Mouse (Mus musculus): ENCODE data around the gene Igfbp6. TPM values are rescaled to one million over a fixed set of nuclear protein-coding genes. Genes with fewer than 3 reads are reported as not detected.

Gene Igfbp6
- polyA plus RNA-seq, 2 experiments, result 0.66 to 0.95 TPM

DNA sequence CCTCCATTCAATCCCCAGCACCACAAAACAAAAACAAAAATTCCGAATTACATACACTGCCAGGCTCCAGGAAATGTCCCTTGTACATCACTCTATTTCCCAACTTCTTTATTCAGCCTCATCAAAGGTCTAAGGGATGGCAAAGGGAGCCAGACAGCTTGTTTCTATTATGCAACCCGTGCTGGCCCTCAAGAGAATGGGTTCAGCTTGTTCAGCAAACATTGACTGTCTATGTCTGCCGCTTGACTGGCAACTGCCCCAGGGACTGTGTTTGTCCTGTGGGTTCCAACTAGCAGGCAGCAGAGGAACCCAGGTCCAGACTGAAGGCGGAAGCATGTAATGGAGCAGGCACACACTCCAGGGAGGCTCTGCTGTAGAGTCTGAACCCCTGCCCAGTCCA, 54.7 kb downstream of the Igfbp6 start:
- Histone ChIP-seq H3K9me3 (ENCODE audit: control insufficient read depth, low read length) (no peaks in the 10 kb centered on the region), H3K27me3 (ENCODE audit: control insufficient read depth, insufficient read depth, low read length) (no peaks in the 10 kb centered on the region), H3K27ac (no peak overlapping the region), H3K4me1 (replicated peaks; ENCODE audit: control insufficient read depth in 2 of 2, insufficient read depth in 2 of 2, low read length in 1 of 2) (peaks cover 3 to 15% of the 10 kb centered on the region in 2 experiments), H3K36me3 (replicated peaks; ENCODE audit: control insufficient read depth, insufficient read depth, low read depth) (no peaks in the 10 kb centered on the region), H3K4me3 (ENCODE audit: insufficient read depth in 1 of 2, low read depth in 2 of 2, low read length in 2 of 2) (no peak overlapping the region), H3K4me2 (ENCODE audit: low read depth) (no peak overlapping the region), H3K9ac (replicated peaks) (no peak overlapping the region)
- DNase-seq (ENCODE audit: low read depth in 3 of 3, low spot score in 3 of 3) (no peak), ATAC-seq (ENCODE audit: insufficient read depth) (no peak)
- TF ChIP-seq EP300 (IDR thresholded peaks at IDR 0.05; ENCODE audit: low read depth), result no peak
- TF ChIP-seq CTCF (IDR thresholded peaks at IDR 0.05; ENCODE audit: low read depth), result no peak
- WGBS (ENCODE audit: insufficient replicate concordance), result 56% methylated on average over 4 of the region's 4 CpGs

Other genes starting within 250 kb of the Igfbp6 start
- gene Krt4, start 219.6 kb upstream of the Igfbp6 start, polyA plus RNA-seq (2012; rRNA removed), result 0.06 and 0.11 TPM in 2 replicates
- not detected in 2 replicates for gene Krt4, start 219.6 kb upstream of the Igfbp6 start, polyA plus RNA-seq (2014; fragmentation: Nextera tagmentation; extraction: Ambion mirVana)
- not detected in 2 replicates for gene Krt79, start 204.0 kb upstream of the Igfbp6 start, polyA plus RNA-seq (2012; rRNA removed)
- gene Krt79, start 204.0 kb upstream of the Igfbp6 start, polyA plus RNA-seq (2014; fragmentation: Nextera tagmentation; extraction: Ambion mirVana), result not detected in 2 replicates
- gene Krt78, start 190.1 kb upstream of the Igfbp6 start, polyA plus RNA-seq (2012; rRNA removed), result not detected in 2 replicates
- gene Krt78, start 190.1 kb upstream of the Igfbp6 start, polyA plus RNA-seq (2014; fragmentation: Nextera tagmentation; extraction: Ambion mirVana), result not detected in 2 replicates
- gene Krt8, start 139.9 kb upstream of the Igfbp6 start, polyA plus RNA-seq (2012; rRNA removed), result 37.8 and 40.5 TPM in 2 replicates
- 98.1 and 102 TPM in 2 replicates for gene Krt8, start 139.9 kb upstream of the Igfbp6 start, polyA plus RNA-seq (2014; fragmentation: Nextera tagmentation; extraction: Ambion mirVana)
- gene Krt18, start 116.2 kb upstream of the Igfbp6 start, polyA plus RNA-seq (2012; rRNA removed), result 25.8 and 31.5 TPM in 2 replicates
- gene Krt18, start 116.2 kb upstream of the Igfbp6 start, polyA plus RNA-seq (2014; fragmentation: Nextera tagmentation; extraction: Ambion mirVana), result 86.9 and 87.6 TPM in 2 replicates
- gene Eif4b, start 70.6 kb upstream of the Igfbp6 start, polyA plus RNA-seq (2012; rRNA removed), result 42.8 and 66.4 TPM in 2 replicates
- gene Eif4b, start 70.6 kb upstream of the Igfbp6 start, polyA plus RNA-seq (2014; fragmentation: Nextera tagmentation; extraction: Ambion mirVana), result 47.8 and 57.5 TPM in 2 replicates
- 4.9 and 5.2 TPM in 2 replicates for gene Tns2, start 43.9 kb upstream of the Igfbp6 start, polyA plus RNA-seq (2012; rRNA removed)
- gene Tns2, start 43.9 kb upstream of the Igfbp6 start, polyA plus RNA-seq (2014; fragmentation: Nextera tagmentation; extraction: Ambion mirVana), result 3.7 and 4.3 TPM in 2 replicates
- 11.9 and 12.5 TPM in 2 replicates for gene Spryd3, start 8.1 kb upstream of the Igfbp6 start, polyA plus RNA-seq (2012; rRNA removed)
- 8.8 and 9.1 TPM in 2 replicates for gene Spryd3, start 8.1 kb upstream of the Igfbp6 start, polyA plus RNA-seq (2014; fragmentation: Nextera tagmentation; extraction: Ambion mirVana)
- gene Soat2, start 6.2 kb downstream of the Igfbp6 start, polyA plus RNA-seq (2012; rRNA removed), result 34.4 and 36.4 TPM in 2 replicates
- 21.9 and 25.5 TPM in 2 replicates for gene Soat2, start 6.2 kb downstream of the Igfbp6 start, polyA plus RNA-seq (2014; fragmentation: Nextera tagmentation; extraction: Ambion mirVana)
- 10.2 and 14.9 TPM in 2 replicates for gene Zfp740, start 58.9 kb downstream of the Igfbp6 start, polyA plus RNA-seq (2012; rRNA removed)
- gene Zfp740, start 58.9 kb downstream of the Igfbp6 start, polyA plus RNA-seq (2014; fragmentation: Nextera tagmentation; extraction: Ambion mirVana), result 11.7 and 12.0 TPM in 2 replicates
- gene Csad, start 60.4 kb downstream of the Igfbp6 start, polyA plus RNA-seq (2012; rRNA removed), result 14.9 and 17.9 TPM in 2 replicates
- gene Csad, start 60.4 kb downstream of the Igfbp6 start, polyA plus RNA-seq (2014; fragmentation: Nextera tagmentation; extraction: Ambion mirVana), result 22.6 and 24.0 TPM in 2 replicates
- 1.6 and 2.7 TPM in 2 replicates for gene Itgb7, start 87.6 kb downstream of the Igfbp6 start, polyA plus RNA-seq (2012; rRNA removed)
- 5.6 and 5.7 TPM in 2 replicates for gene Itgb7, start 87.6 kb downstream of the Igfbp6 start, polyA plus RNA-seq (2014; fragmentation: Nextera tagmentation; extraction: Ambion mirVana)
- gene Rarg, start 113.2 kb downstream of the Igfbp6 start, polyA plus RNA-seq (2012; rRNA removed), result 2.3 and 2.5 TPM in 2 replicates
- 1.9 and 2.1 TPM in 2 replicates for gene Rarg, start 113.2 kb downstream of the Igfbp6 start, polyA plus RNA-seq (2014; fragmentation: Nextera tagmentation; extraction: Ambion mirVana)
- 0.04 TPM in 1 of 2 replicates, not detected in the other for gene Gm9918, start 126.2 kb downstream of the Igfbp6 start, polyA plus RNA-seq (2012; rRNA removed)
- 0.04 TPM in 1 of 2 replicates, not detected in the other for gene Gm9918, start 126.2 kb downstream of the Igfbp6 start, polyA plus RNA-seq (2014; fragmentation: Nextera tagmentation; extraction: Ambion mirVana)
- gene Mfsd5, start 135.1 kb downstream of the Igfbp6 start, polyA plus RNA-seq (2012; rRNA removed), result 13.4 and 15.4 TPM in 2 replicates
- gene Mfsd5, start 135.1 kb downstream of the Igfbp6 start, polyA plus RNA-seq (2014; fragmentation: Nextera tagmentation; extraction: Ambion mirVana), result 21.2 and 23.5 TPM in 2 replicates
- gene Espl1, start 151.9 kb downstream of the Igfbp6 start, polyA plus RNA-seq (2012; rRNA removed), result 17.0 and 17.3 TPM in 2 replicates
- gene Espl1, start 151.9 kb downstream of the Igfbp6 start, polyA plus RNA-seq (2014; fragmentation: Nextera tagmentation; extraction: Ambion mirVana), result 25.6 and 28.2 TPM in 2 replicates
- gene Pfdn5, start 181.8 kb downstream of the Igfbp6 start, polyA plus RNA-seq (2012; rRNA removed), result 42.1 and 82.2 TPM in 2 replicates
- 149 and 156 TPM in 2 replicates for gene Pfdn5, start 181.8 kb downstream of the Igfbp6 start, polyA plus RNA-seq (2014; fragmentation: Nextera tagmentation; extraction: Ambion mirVana)
- 26.7 and 32.5 TPM in 2 replicates for gene Myg1, start 187.3 kb downstream of the Igfbp6 start, polyA plus RNA-seq (2012; rRNA removed)
- gene Myg1, start 187.3 kb downstream of the Igfbp6 start, polyA plus RNA-seq (2014; fragmentation: Nextera tagmentation; extraction: Ambion mirVana), result 43.2 and 45.4 TPM in 2 replicates
- gene Aaas, start 206.4 kb downstream of the Igfbp6 start, polyA plus RNA-seq (2012; rRNA removed), result 31.0 and 33.7 TPM in 2 replicates
- 44.3 and 48.9 TPM in 2 replicates for gene Aaas, start 206.4 kb downstream of the Igfbp6 start, polyA plus RNA-seq (2014; fragmentation: Nextera tagmentation; extraction: Ambion mirVana)
- gene Sp7, start 222.8 kb downstream of the Igfbp6 start, polyA plus RNA-seq (2012; rRNA removed), result 0.01 and 0.07 TPM in 2 replicates
- gene Sp7, start 222.8 kb downstream of the Igfbp6 start, polyA plus RNA-seq (2014; fragmentation: Nextera tagmentation; extraction: Ambion mirVana), result 0.04 TPM in 1 of 2 replicates, not detected in the other

Measured in liver, embryonic 14.5 days (tissue).